Mouse (Mus musculus) myocyte (in vitro differentiated cells): ENCODE results near the gene Cenpu.

ENCODE experiments used
- CEBPB ChIP-seq: IDR thresholded peaks from 2 replicates; pipeline ENCODE4 v1.6.1; 2011; ENCODE audit warnings: mild to moderate bottlenecking, moderate library complexity; ENCODE audit not compliant: poor library complexity, insufficient read depth, severe bottlenecking
- E2F4 ChIP-seq: IDR thresholded peaks from one replicate; pipeline ENCODE4 v1.6.1; 2011; ENCODE audit warnings: mild to moderate bottlenecking, control low read depth, moderate library complexity; ENCODE audit not compliant: insufficient read depth
- MAX ChIP-seq: IDR thresholded peaks from one replicate; pipeline ENCODE4 v1.6.1; 2011; ENCODE audit warnings: low read depth, mild to moderate bottlenecking, control low read depth
- MYOD1 ChIP-seq, 3 experiments: IDR thresholded peaks; one replicate each; pipeline ENCODE4 v1.6.1; 2011; ENCODE audit warnings: control low read depth in 2 of 3, low read depth in 2 of 3, mild to moderate bottlenecking in 2 of 3, moderate library complexity in 1 of 3; ENCODE audit not compliant: insufficient read length in 2 of 3, control insufficient read depth in 1 of 3
- MYOG ChIP-seq, 3 experiments: IDR thresholded peaks; one replicate each; pipeline ENCODE4 v1.6.1; 2011; ENCODE audit warnings: control low read depth in 2 of 3, low read depth in 2 of 3, mild to moderate bottlenecking in 2 of 3; ENCODE audit not compliant: insufficient read length in 2 of 3, control insufficient read depth in 1 of 3, insufficient read depth in 1 of 3
- POLR2A ChIP-seq: IDR thresholded peaks from one replicate; pipeline ENCODE4 v1.6.1; 2011; ENCODE audit warnings: low read depth, mild to moderate bottlenecking, control low read depth, moderate library complexity; ENCODE audit not compliant: insufficient read length
- POLR2AphosphoS2 ChIP-seq: IDR thresholded peaks from one replicate; pipeline ENCODE4 v1.6.1; 2011; ENCODE audit warnings: low read depth, control low read depth; ENCODE audit not compliant: insufficient read length
- REST ChIP-seq: IDR thresholded peaks from one replicate; pipeline ENCODE4 v1.6.1; 2011; ENCODE audit warnings: mild to moderate bottlenecking, control low read depth, moderate library complexity; ENCODE audit not compliant: insufficient read depth, insufficient read length
- SRF ChIP-seq: IDR thresholded peaks from one replicate; pipeline ENCODE4 v1.6.1; 2011; ENCODE audit warnings: low read depth; ENCODE audit not compliant: control insufficient read depth, insufficient read length
- TCF12 ChIP-seq: IDR thresholded peaks from one replicate; pipeline ENCODE4 v1.6.1; 2011; ENCODE audit warnings: mild to moderate bottlenecking, control low read depth; ENCODE audit not compliant: poor library complexity, insufficient read depth, severe bottlenecking
- TCF3 ChIP-seq: IDR thresholded peaks from one replicate; pipeline ENCODE4 v1.6.1; 2011; ENCODE audit warnings: low read depth, control low read depth; ENCODE audit not compliant: insufficient read length
- USF1 ChIP-seq: IDR thresholded peaks from one replicate; pipeline ENCODE4 v1.6.1; 2011; ENCODE audit warnings: low read depth, mild to moderate bottlenecking, control low read depth, moderate library complexity

GRCm38 (mm10) chr8:46618639-46619320, 67.0 kb downstream of the Cenpu start:
- TF ChIP-seq POLR2A, result no peak
- TF ChIP-seq MYOG (IDR thresholded peaks at IDR 0.05; ENCODE audit: control insufficient read depth in 1 of 3, insufficient read depth in 1 of 3, insufficient read length in 2 of 3, low read depth in 2 of 3), result no peak
- TF ChIP-seq MAX, result no peak
- no peak for TF ChIP-seq E2F4
- TF ChIP-seq POLR2AphosphoS2, result no peak
- no peak for TF ChIP-seq USF1
- TF ChIP-seq CEBPB, result no peak
- TF ChIP-seq SRF, result no peak
- no peak for TF ChIP-seq MYOD1 (IDR thresholded peaks at IDR 0.05; ENCODE audit: control insufficient read depth in 1 of 3, insufficient read length in 2 of 3, low read depth in 2 of 3)
- TF ChIP-seq TCF12, result no peak
- no peak for TF ChIP-seq TCF3
- no peak for TF ChIP-seq REST
